Mouse (Mus musculus) megakaryocyte, embryonic 14.5 days (primary cell): Measurements from ENCODE around the gene Dgka. TPM values are rescaled to one million over a fixed set of nuclear protein-coding genes. Genes with fewer than 3 reads are reported as not detected.
"Not testable (repeated sequence)": the region's sequence is repeated elsewhere in the genome, so short reads cannot be mapped to it uniquely, and the experiment has no call there.

Source experiments
- H3K27me3 ChIP-seq: replicated peaks from 2 replicates; pipeline ENCODE3; 2012; ENCODE audit warnings: inconsistent platforms
- H3K36me3 ChIP-seq: replicated peaks from 2 replicates; pipeline ENCODE3; 2012; ENCODE audit warnings: low read length, inconsistent platforms, mixed read lengths
- H3K4me1 ChIP-seq: 2 replicates; pipeline ENCODE4 v1.6.1; 2012; ENCODE audit warnings: inconsistent platforms
- H3K4me3 ChIP-seq: replicated peaks from 2 replicates; pipeline ENCODE3; 2012; ENCODE audit warnings: moderate library complexity, mild to moderate bottlenecking, inconsistent platforms
- H3K9me3 ChIP-seq: 2 replicates; pipeline ENCODE4 v1.6.1; 2012; ENCODE audit warnings: inconsistent platforms
- FLI1 ChIP-seq: IDR thresholded peaks from 2 replicates; pipeline ENCODE4 v1.6.1; 2012; ENCODE audit warnings: low read length, inconsistent platforms, mixed read lengths
- GATA1 ChIP-seq: IDR thresholded peaks from 3 replicates; pipeline ENCODE4 v1.6.1; 2012; ENCODE audit warnings: mixed read lengths, low read length, inconsistent platforms, borderline replicate concordance
- polyA plus RNA-seq: library from polyadenylated mRNA; stranded (reverse); fragments of >175 nt; gene quantifications from 2 replicates; pipeline ENCODE4 v1.2.3, GENCODE M21; 2012; ENCODE audit warnings: low replicate concordance; ENCODE audit not compliant: insufficient read depth

Dgka gene
- polyA plus RNA-seq, 1 experiment, result 2.8 TPM

- peaks cover 25% of the 10 kb centered on the region for H3K36me3 ChIP-seq
- H3K4me3 ChIP-seq, result peak overlapping the region; percentile 88
- TF ChIP-seq GATA1, result no peak
- TF ChIP-seq FLI1, result no peak
- H3K9me3 ChIP-seq, result no peaks in the 10 kb centered on the region
- H3K27me3 ChIP-seq, result no peaks in the 10 kb centered on the region
- H3K4me1 ChIP-seq, result peaks cover 70% of the 10 kb centered on the region
These were observed 4.4 kb downstream of the Dgka start for GRCm38 (mm10) chr10:128740296-128740695.

- peaks cover 49% of the 10 kb centered on the region for H3K36me3 ChIP-seq
- H3K4me3 ChIP-seq, result no peak overlapping the region
- TF ChIP-seq GATA1, result no peak
- peaks cover 8% of the 10 kb centered on the region for H3K9me3 ChIP-seq
- H3K27me3 ChIP-seq, result no peaks in the 10 kb centered on the region
- H3K4me1 ChIP-seq, result peaks cover 45% of the 10 kb centered on the region
These were observed 7.2 kb downstream of the Dgka start for GRCm38 (mm10) chr10:128737435-128737834.

- H3K36me3 ChIP-seq, result peaks cover 91% of the 10 kb centered on the region
- TF ChIP-seq FLI1 (no peak), GATA1 (no peak)
- H3K9me3 ChIP-seq, result peaks cover 8% of the 10 kb centered on the region
- peaks cover 11% of the 10 kb centered on the region for H3K4me1 ChIP-seq
- no peaks in the 10 kb centered on the region for H3K27me3 ChIP-seq
- H3K4me3 ChIP-seq, result no peak overlapping the region
These were observed 12.7 kb downstream of the Dgka start for GRCm38 (mm10) chr10:128731992-128732391.

- Histone ChIP-seq H3K4me3 (peak overlapping the region; percentile 72), H3K4me1 (peaks cover 12% of the 10 kb centered on the region), H3K9me3 (peaks cover 8% of the 10 kb centered on the region), H3K27me3 (no peaks in the 10 kb centered on the region), H3K36me3 (peaks cover 90% of the 10 kb centered on the region)
- TF ChIP-seq GATA1, result no peak
- no peak for TF ChIP-seq FLI1
These were observed 13.6 kb downstream of the Dgka start for GRCm38 (mm10) chr10:128731002-128731433.

- peaks cover 83% of the 10 kb centered on the region for H3K36me3 ChIP-seq
- H3K4me3 ChIP-seq, result no peak overlapping the region
- peaks cover 4% of the 10 kb centered on the region for H3K9me3 ChIP-seq
- H3K4me1 ChIP-seq, result peaks cover 12% of the 10 kb centered on the region
- H3K27me3 ChIP-seq, result no peaks in the 10 kb centered on the region
- TF ChIP-seq GATA1 (no peak), FLI1 (no peak)
These were observed 16.6 kb downstream of the Dgka start for GRCm38 (mm10) chr10:128728059-128728458.

- not testable (repeated sequence) for H3K4me1 ChIP-seq, H3K27me3 ChIP-seq, H3K9me3 ChIP-seq, H3K4me3 ChIP-seq
- peaks cover 82% of the 10 kb centered on the region for H3K36me3 ChIP-seq
These were observed 19.2 kb downstream of the Dgka start for GRCm38 (mm10) chr10:128725466-128725865.

GRCm38 (mm10) chr10:128715559-128716537, 28.8 kb downstream of the Dgka start:
- Histone ChIP-seq H3K4me3 (no peak overlapping the region), H3K27me3 (peaks cover 5% of the 10 kb centered on the region), H3K4me1 (peaks cover 9% of the 10 kb centered on the region), H3K9me3 (no peaks in the 10 kb centered on the region), H3K36me3 (peaks cover 29% of the 10 kb centered on the region)
- TF ChIP-seq GATA1 (no peak), FLI1 (no peak)

- not testable (repeated sequence) for H3K9me3 ChIP-seq, H3K27me3 ChIP-seq, H3K4me3 ChIP-seq, H3K36me3 ChIP-seq
- peaks cover 15% of the 10 kb centered on the region for H3K4me1 ChIP-seq
These were observed 33.3 kb downstream of the Dgka start for GRCm38 (mm10) chr10:128711318-128711717.

GRCm38 (mm10) chr10:128705317-128705693, 39.4 kb downstream of the Dgka start:
- TF ChIP-seq FLI1 (no peak), GATA1 (no peak)
- Histone ChIP-seq H3K4me3 (peak overlapping the region; percentile 96), H3K36me3 (peaks cover 29% of the 10 kb centered on the region), H3K27me3 (no peaks in the 10 kb centered on the region), H3K4me1 (peaks cover 35% of the 10 kb centered on the region), H3K9me3 (no peaks in the 10 kb centered on the region)

GRCm38 (mm10) chr10:128704491-128705316, 40.0 kb downstream of the Dgka start, which contains the start of gene Cdk2:
Cdk2 (minus strand) TSS chr10:128705031.
- peaks cover 35% of the 10 kb centered on the region for H3K36me3 ChIP-seq
- peaks cover 41% of the 10 kb centered on the region for H3K4me1 ChIP-seq
- TF ChIP-seq FLI1, result no peak
- TF ChIP-seq GATA1, result no peak
- no peaks in the 10 kb centered on the region for H3K9me3 ChIP-seq
- H3K4me3 ChIP-seq, result peak within 1 kb of the TSS; percentile 96
- H3K27me3 ChIP-seq, result no peaks in the 10 kb centered on the region
